Mouse (Mus musculus) cerebellum, postnatal 10 days (tissue): Measurements from ENCODE around the gene Gm3448.
"Not testable (repeated sequence)": the region's sequence is repeated elsewhere in the genome, so short reads cannot be mapped to it uniquely, and the experiment has no call there.

ENCODE experiments used
- DNase-seq, 2 experiments: peaks; one replicate each; pipeline ENCODE4 v3.0.0; 2021; ENCODE audit warnings: mixed read lengths in 2 of 2

The Gm3448 gene

DNA sequence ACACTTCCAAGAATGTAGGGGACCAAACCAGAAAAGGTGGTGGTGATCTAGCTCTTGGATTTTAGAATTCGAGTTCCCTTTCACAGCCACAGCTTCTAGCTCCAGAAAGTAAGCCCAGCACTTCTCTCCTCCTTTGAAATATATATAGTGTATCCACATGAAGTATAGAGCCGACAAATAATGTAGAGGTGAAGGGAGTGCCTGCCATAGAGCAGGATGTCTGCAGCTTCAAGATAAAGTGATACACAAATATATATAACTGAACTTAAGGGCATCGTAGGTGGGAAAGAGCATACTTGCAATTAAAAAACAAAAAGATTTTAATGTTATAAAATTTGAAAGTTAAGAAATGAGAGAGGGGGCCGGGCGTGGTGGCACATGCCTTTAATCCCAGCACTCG, 15.8 kb downstream of the Gm3448 start:
- DNase-seq = not testable (repeated sequence)

DNA sequence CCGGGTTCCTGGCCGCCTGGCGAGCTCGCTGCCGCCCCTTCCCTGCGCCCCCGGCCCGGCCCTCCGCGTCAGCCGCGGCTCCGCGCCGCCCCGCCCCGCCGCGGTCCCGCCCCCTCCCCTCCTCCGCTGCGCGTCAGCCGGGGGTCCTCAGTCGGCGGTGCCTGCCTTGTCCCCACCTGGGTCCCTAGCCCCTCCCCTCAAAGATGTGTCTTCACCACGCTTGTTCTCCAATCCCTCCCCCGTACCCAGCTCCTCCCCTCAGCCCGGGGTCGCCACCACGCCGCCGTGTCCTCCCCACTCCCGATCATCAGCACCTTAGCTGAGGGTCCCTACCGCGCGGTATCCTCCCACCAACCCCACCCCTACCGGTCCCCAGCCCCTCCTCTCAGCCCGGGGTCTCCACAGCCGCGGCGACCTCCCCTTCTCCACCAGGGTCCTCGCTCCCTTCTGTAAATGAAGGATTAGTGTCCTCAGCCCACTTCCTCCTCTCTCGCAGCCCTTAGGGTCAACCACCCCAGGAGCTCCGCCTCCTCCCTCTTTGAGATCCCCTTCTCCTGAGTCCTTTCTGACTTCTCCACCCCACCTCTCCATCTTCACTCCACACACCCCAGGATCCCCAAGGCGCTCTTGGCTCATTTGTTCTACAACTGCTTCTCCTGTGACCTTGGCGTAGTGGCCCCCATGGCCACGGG, 16.7 kb downstream of the Gm3448 start:
- not testable (repeated sequence) for DNase-seq

DNA sequence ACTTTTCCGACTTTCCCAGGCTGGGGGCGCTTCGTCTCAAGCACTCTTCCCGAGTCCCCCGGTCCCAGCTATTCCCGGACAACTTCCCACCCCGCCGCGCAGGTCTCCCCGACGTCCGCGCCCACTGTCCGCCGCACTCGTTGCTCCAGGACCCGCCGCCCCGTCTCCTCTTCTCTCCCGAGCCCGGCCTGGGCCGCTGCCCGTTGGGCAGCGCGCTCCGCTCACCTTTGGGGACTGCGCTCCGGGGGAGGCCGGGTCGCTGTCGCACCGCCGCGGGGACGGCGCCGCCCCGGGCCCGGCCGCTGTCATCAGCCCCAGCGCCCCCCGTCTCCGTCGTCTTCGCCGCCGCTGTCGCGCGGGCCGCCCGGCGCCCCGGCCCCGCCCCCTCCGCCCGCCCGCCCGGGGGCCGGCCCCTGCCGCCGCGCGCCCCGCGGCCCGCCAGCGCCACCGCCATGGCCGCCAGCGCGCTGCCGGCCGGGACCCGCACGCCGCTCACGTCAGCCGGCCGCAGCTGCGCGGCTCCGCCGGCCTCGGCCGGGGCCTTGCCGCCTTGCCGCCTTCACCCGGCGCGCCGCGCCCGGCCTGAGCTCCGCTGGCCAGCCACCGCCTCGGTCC, 17.4 kb downstream of the Gm3448 start:
- DNase-seq = not testable (repeated sequence)

DNA sequence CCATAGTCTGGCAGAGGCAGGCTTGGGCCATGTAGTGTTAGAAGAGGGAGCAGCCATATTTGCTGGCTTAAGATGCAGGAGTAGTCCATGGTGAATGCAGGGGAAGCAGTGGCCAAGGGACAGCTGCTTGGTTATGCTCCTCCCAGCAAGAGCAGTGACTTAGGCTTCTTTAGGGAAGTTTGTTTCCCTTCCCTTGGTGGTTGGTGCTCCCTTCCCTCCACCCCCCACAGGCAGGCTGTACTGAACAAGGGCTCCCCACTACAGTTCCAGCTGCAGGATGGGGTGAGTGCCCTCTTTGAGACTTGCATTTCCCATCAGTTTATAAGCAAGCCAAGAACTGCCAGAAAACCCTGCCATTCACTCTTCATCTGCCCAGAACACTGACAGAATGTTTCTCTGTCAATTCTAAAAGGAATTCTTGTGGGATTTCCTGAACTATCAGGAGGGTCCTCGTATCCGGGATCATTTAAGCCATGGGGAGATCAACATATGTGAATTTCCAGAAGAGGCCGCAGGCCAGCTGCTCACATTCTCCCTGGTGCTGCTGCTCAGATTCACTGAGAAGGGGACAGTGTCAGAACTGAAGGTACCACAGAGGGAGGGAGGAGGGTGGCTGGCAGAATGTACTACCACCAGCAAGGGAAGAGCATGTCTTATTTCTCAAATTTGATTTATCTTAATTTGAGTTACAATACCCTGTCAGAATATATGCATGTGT, 19.7 kb downstream of the Gm3448 start:
- peak; percentile 16 to 33 for DNase-seq

DNA sequence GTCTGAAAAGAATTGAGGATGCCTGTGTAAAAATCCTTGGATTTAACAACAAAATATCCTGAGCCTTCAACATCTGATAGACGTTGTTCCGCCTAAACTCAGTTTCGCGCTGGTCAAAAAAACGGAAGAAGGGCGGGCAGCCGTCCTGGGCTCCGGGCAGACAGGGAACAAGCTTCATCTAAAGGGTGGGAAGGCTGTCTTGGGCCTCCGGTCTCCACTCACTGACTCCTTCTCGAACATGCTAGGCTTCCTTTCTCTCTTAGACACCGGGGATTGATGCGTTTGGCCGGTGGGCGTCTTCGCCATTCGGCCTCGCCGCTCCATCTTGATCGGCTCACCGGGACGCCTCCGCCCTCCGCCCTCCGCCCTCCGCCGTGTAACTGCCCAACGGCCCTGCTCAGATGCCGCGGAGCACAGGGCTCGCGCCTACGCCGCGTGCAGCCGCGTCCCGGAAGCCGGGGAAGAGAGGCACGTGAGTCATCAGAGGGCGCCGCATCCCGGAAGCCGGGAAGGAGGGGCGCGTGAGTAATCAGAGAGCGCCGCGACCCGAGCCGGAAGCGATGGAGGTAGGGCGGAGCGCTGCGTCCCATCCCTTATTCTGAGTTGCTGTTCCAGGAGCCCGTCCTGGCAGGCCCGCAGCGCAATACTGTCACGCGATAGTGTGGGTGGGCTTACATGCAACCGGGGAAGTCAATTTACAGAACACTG, 31.5 kb downstream of the Gm3448 start, which contains the start of gene Gm3435:
TSS of gene Gm3435 (plus strand) at position 471 of the 708 bp plus-strand sequence.
- not testable (repeated sequence) for DNase-seq

DNA sequence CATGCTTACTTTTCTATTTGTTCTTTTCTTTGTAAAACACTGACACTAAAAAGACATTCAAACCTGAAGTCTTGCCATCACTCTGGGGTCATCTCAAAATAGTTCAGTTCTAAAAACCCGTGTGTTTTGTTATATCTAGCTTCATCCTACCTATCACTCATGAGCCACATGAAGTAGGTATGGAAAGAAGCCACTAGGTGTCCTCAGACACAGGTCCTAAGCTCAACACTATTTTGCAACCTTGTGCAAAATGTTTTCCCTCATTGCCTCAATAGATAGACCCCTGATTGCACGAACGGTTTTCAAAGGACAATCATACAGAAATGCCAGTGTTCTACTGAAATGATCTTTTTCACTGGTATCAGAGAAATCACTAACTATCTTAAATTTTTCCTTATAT, 32.2 kb downstream of the Gm3448 start:
- not testable (repeated sequence) for DNase-seq

DNA sequence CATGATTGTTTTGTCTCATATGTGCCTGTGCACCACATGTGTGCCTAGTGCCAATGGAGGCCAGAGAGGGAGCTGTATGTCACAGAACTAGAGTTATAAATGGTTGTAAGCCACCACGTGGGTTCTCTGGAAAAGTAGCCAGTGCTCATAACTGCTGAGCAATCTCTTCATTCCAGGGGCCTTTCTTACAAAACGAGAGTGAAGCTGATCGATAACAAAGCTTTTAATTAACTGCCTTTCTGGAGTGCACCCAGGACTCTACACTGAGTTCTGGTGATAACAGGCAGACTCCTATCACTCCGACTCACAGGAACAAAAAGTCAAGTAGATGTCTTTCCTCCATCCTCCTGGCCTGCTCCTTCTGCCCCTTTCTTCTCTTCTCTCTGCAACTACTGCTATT, 41.3 kb downstream of the Gm3448 start:
- DNase-seq = not testable (repeated sequence)

DNA sequence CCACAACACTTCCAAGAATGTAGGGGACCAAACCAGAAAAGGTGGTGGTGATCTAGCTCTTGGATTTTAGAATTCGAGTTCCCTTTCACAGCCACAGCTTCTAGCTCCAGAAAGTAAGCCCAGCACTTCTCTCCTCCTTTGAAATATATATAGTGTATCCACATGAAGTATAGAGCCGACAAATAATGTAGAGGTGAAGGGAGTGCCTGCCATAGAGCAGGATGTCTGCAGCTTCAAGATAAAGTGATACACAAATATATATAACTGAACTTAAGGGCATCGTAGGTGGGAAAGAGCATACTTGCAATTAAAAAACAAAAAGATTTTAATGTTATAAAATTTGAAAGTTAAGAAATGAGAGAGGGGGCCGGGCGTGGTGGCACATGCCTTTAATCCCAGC, 47.2 kb downstream of the Gm3448 start:
- DNase-seq = not testable (repeated sequence)

DNA sequence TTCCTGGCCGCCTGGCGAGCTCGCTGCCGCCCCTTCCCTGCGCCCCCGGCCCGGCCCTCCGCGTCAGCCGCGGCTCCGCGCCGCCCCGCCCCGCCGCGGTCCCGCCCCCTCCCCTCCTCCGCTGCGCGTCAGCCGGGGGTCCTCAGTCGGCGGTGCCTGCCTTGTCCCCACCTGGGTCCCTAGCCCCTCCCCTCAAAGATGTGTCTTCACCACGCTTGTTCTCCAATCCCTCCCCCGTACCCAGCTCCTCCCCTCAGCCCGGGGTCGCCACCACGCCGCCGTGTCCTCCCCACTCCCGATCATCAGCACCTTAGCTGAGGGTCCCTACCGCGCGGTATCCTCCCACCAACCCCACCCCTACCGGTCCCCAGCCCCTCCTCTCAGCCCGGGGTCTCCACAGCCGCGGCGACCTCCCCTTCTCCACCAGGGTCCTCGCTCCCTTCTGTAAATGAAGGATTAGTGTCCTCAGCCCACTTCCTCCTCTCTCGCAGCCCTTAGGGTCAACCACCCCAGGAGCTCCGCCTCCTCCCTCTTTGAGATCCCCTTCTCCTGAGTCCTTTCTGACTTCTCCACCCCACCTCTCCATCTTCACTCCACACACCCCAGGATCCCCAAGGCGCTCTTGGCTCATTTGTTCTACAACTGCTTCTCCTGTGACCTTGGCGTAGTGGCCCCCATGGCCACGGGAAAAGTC, 48.1 kb downstream of the Gm3448 start:
- DNase-seq = not testable (repeated sequence)

DNA sequence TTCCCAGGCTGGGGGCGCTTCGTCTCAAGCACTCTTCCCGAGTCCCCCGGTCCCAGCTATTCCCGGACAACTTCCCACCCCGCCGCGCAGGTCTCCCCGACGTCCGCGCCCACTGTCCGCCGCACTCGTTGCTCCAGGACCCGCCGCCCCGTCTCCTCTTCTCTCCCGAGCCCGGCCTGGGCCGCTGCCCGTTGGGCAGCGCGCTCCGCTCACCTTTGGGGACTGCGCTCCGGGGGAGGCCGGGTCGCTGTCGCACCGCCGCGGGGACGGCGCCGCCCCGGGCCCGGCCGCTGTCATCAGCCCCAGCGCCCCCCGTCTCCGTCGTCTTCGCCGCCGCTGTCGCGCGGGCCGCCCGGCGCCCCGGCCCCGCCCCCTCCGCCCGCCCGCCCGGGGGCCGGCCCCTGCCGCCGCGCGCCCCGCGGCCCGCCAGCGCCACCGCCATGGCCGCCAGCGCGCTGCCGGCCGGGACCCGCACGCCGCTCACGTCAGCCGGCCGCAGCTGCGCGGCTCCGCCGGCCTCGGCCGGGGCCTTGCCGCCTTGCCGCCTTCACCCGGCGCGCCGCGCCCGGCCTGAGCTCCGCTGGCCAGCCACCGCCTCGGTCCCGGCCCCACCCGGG, 48.7 kb downstream of the Gm3448 start:
- DNase-seq = not testable (repeated sequence)

DNA sequence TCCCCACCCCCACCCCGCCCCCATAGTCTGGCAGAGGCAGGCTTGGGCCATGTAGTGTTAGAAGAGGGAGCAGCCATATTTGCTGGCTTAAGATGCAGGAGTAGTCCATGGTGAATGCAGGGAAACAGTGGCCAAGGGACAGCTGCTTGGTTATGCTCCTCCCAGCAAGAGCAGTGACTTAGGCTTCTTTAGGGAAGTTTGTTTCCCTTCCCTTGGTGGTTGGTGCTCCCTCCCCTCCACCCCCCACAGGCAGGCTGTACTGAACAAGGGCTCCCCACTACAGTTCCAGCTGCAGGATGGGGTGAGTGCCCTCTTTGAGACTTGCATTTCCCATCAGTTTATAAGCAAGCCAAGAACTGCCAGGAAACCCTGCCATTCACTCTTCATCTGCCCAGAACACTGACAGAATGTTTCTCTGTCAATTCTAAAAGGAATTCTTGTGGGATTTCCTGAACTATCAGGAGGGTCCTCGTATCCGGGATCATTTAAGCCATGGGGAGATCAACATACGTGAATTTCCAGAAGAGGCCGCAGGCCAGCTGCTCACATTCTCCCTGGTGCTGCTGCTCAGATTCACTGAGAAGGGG, 51.1 kb downstream of the Gm3448 start:
- peak in 1 of 2 experiments; percentile 1 for DNase-seq

DNA sequence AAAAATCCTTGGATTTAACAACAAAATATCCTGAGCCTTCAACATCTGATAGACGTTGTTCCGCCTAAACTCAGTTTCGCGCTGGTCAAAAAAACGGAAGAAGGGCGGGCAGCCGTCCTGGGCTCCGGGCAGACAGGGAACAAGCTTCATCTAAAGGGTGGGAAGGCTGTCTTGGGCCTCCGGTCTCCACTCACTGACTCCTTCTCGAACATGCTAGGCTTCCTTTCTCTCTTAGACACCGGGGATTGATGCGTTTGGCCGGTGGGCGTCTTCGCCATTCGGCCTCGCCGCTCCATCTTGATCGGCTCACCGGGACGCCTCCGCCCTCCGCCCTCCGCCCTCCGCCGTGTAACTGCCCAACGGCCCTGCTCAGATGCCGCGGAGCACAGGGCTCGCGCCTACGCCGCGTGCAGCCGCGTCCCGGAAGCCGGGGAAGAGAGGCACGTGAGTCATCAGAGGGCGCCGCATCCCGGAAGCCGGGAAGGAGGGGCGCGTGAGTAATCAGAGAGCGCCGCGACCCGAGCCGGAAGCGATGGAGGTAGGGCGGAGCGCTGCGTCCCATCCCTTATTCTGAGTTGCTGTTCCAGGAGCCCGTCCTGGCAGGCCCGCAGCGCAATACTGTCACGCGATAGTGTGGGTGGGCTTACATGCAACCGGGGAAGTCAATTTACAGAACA, 62.8 kb downstream of the Gm3448 start, which contains the start of the genes 9030025P20Rik and Gm3417:
TSS of gene 9030025P20Rik (plus strand) at position 107 of the 677 bp plus-strand sequence.
TSS of gene Gm3417 (minus strand) at position 429 of the 677 bp plus-strand sequence.
- not testable (repeated sequence) for DNase-seq

DNA sequence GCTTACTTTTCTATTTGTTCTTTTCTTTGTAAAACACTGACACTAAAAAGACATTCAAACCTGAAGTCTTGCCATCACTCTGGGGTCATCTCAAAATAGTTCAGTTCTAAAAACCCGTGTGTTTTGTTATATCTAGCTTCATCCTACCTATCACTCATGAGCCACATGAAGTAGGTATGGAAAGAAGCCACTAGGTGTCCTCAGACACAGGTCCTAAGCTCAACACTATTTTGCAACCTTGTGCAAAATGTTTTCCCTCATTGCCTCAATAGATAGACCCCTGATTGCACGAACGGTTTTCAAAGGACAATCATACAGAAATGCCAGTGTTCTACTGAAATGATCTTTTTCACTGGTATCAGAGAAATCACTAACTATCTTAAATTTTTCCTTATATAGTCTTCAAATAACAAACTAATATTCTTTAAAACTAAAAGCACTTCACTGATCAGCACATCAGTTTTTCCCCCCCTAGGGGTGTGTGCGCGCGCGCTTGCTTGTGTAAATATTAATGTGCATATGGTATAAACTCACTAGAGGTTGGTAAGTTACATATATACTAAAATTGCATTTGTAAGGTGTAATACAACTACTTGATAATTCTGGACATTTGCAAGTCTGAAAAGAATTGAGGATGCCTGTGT, 63.5 kb downstream of the Gm3448 start:
- peak in 1 of 2 experiments; percentile 1 for DNase-seq

DNA sequence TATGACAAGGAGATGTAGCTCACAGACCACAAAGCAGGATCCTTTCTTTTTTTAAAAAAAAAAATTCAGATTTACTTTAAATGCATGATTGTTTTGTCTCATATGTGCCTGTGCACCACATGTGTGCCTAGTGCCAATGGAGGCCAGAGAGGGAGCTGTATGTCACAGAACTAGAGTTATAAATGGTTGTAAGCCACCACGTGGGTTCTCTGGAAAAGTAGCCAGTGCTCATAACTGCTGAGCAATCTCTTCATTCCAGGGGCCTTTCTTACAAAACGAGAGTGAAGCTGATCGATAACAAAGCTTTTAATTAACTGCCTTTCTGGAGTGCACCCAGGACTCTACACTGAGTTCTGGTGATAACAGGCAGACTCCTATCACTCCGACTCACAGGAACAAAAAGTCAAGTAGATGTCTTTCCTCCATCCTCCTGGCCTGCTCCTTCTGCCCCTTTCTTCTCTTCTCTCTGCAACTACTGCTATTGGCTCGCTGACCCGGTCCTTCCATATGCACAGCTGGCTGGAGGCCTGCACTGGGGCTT, 72.9 kb downstream of the Gm3448 start:
- DNase-seq = not testable (repeated sequence)

DNA sequence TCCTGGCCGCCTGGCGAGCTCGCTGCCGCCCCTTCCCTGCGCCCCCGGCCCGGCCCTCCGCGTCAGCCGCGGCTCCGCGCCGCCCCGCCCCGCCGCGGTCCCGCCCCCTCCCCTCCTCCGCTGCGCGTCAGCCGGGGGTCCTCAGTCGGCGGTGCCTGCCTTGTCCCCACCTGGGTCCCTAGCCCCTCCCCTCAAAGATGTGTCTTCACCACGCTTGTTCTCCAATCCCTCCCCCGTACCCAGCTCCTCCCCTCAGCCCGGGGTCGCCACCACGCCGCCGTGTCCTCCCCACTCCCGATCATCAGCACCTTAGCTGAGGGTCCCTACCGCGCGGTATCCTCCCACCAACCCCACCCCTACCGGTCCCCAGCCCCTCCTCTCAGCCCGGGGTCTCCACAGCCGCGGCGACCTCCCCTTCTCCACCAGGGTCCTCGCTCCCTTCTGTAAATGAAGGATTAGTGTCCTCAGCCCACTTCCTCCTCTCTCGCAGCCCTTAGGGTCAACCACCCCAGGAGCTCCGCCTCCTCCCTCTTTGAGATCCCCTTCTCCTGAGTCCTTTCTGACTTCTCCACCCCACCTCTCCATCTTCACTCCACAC, 79.7 kb downstream of the Gm3448 start:
- not testable (repeated sequence) for DNase-seq

DNA sequence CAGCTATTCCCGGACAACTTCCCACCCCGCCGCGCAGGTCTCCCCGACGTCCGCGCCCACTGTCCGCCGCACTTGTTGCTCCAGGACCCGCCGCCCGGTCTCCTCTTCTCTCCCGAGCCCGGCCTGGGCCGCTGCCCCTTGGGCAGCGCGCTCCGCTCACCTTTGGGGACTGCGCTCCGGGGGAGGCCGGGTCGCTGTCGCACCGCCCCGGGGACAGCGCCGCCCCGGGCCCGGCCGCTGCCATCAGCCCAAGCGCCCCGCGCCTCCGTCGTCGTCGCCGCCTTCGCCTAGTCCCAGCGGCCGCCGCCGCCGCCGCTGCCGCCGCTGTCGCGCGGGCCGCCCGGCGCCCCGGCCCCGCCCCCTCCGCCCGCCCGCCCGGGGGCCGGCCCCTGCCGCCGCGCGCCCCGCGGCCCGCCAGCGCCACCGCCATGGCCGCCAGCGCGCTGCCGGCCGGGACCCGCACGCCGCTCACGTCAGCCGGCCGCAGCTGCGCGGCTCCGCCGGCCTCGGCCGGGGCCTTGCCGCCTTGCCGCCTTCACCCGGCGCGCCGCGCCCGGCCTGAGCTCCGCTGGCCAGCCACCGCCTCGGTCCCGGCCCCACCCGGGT, 80.3 kb downstream of the Gm3448 start, which contains the start of gene Phf10:
TSS of gene Phf10 (minus strand) at position 323 of the 606 bp plus-strand sequence.
- DNase-seq = peak; percentile 46 to 48

DNA sequence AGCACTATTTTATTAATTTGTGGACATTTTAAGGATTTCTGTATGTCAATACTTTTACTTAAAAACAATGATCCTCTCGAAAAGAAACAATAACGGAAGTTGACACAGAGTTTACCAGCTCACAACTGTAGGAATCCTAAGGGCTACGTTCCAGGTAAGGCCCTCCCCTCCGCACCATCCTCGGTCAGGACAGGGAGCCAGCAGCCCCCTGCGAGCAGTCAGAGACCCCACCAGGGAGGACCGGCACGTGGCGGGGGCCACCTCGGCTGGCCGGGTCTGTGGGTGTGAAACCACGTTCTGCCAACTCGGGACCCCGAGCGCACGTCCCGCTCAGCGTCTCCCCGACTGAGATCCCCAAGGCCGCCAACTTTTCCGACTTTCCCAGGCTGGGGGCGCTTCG, 80.8 kb downstream of the Gm3448 start:
- peak; percentile 25 to 40 for DNase-seq

DNA sequence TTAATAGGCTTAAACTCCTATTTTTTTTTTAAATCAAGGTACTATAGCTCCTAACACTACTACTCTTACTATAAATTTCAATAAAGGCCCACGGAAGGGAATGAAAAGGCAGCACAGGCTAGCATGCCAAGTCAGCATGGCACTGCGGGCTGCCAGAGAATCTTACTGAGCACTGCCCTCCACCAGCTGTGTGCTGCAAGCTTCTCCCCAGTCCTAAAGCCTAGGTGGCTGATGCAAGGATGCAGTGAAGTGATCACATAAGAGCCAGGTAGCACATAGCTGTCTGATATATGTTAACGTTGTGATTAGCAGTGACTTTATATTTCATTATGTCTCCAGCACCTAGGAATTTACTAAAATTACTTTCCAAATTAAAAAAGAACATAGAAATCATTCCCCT, 81.4 kb downstream of the Gm3448 start:
- peak; percentile 25 to 40 for DNase-seq
